Mouse (Mus musculus) layer of hippocampus, adult 2 months (tissue): Measurements from ENCODE around the gene Zfp423. TPM values are rescaled to one million over a fixed set of nuclear protein-coding genes. Genes with fewer than 3 reads are reported as not detected.

Experiments used
- DNase-seq, 2 experiments: peaks; one replicate each; pipeline ENCODE4 v3.0.0; 2022; ENCODE audit warnings: low spot score in 2 of 2
- H3K27ac ChIP-seq: fragments of 200-600 bp; 2 replicates; pipeline ENCODE4 v1.8.1; 2022
- H3K4me3 ChIP-seq: fragments of 200-600 bp; 2 replicates; pipeline ENCODE4 v1.8.1; 2022; ENCODE audit warnings: mild to moderate bottlenecking
- CTCF ChIP-seq: fragments of 200-600 bp; conservative IDR thresholded peaks from 2 replicates; pipeline ENCODE4 v1.8.1; 2022; ENCODE audit warnings: antibody characterized with exemption, mild to moderate bottlenecking, moderate library complexity
- total RNA-seq, 2 experiments: library from RNA; stranded (reverse); gene quantifications; 2 replicates each; pipeline ENCODE4 v1.2.3; 2021

Gene Zfp423
- total RNA-seq, 2 experiments from 2014 or later, result 24.0 to 26.6 TPM

- no peak overlapping the region for H3K27ac ChIP-seq
Observed at GRCm38 (mm10) chr8:87716726-87717248, 242.6 kb downstream of the Zfp423 start.

GRCm38 (mm10) chr8:87715731-87716682 lies 243.4 kb downstream of the Zfp423 start:
- peak; percentile 99 for TF ChIP-seq CTCF
- Histone ChIP-seq H3K27ac (no peak overlapping the region), H3K4me3 (no peak overlapping the region)
- DNase-seq, result peak; percentile 62 to 84

More at GRCm38 (mm10) chr8:87716726-87717248, 242.6 kb downstream of the Zfp423 start:
- no peak for DNase-seq
- no peak for TF ChIP-seq CTCF
- H3K4me3 ChIP-seq, result no peak overlapping the region

- no peak for TF ChIP-seq CTCF
- no peak for DNase-seq
Observed at GRCm38 (mm10) chr8:87713946-87714345, 245.4 kb downstream of the Zfp423 start.

GRCm38 (mm10) chr8:87711955-87712354 lies 247.4 kb downstream of the Zfp423 start:
- TF ChIP-seq CTCF, result no peak
- DNase-seq, result no peak
- H3K27ac ChIP-seq, result no peak overlapping the region
- no peak overlapping the region for H3K4me3 ChIP-seq

More at GRCm38 (mm10) chr8:87713946-87714345, 245.4 kb downstream of the Zfp423 start:
- Histone ChIP-seq H3K4me3 (no peak overlapping the region), H3K27ac (no peak overlapping the region)

GRCm38 (mm10) chr8:87708127-87708637 lies 251.2 kb downstream of the Zfp423 start:
- no peak overlapping the region for H3K4me3 ChIP-seq
- TF ChIP-seq CTCF, result no peak
- no peak overlapping the region for H3K27ac ChIP-seq
- DNase-seq, result no peak

- H3K4me3 ChIP-seq, result no peak overlapping the region
- DNase-seq, result no peak
Observed at GRCm38 (mm10) chr8:87707176-87707575, 252.2 kb downstream of the Zfp423 start.

GRCm38 (mm10) chr8:87704756-87705155 lies 254.6 kb downstream of the Zfp423 start:
- TF ChIP-seq CTCF, result no peak
- no peak for DNase-seq
- no peak overlapping the region for H3K4me3 ChIP-seq
- H3K27ac ChIP-seq, result no peak overlapping the region

More at GRCm38 (mm10) chr8:87707176-87707575, 252.2 kb downstream of the Zfp423 start:
- H3K27ac ChIP-seq, result no peak overlapping the region
- no peak for TF ChIP-seq CTCF

GRCm38 (mm10) chr8:87702790-87703311 lies 256.5 kb downstream of the Zfp423 start:
- H3K4me3 ChIP-seq, result no peak overlapping the region; the same call in 1 of the 2 replicates
- H3K27ac ChIP-seq, result peak overlapping the region; percentile 36; the same call in 1 of the 2 replicates
- TF ChIP-seq CTCF, result no peak
- peak in 1 of 2 experiments; percentile 33 for DNase-seq

- no peak overlapping the region for H3K27ac ChIP-seq
- no peak for TF ChIP-seq CTCF
- H3K4me3 ChIP-seq, result no peak overlapping the region; the same call in 1 of the 2 replicates
- DNase-seq, result peak; percentile 19 to 39
Observed at GRCm38 (mm10) chr8:87702051-87702521, 257.3 kb downstream of the Zfp423 start.

- H3K27ac ChIP-seq, result no peak overlapping the region
- H3K4me3 ChIP-seq, result no peak overlapping the region
- DNase-seq, result no peak
- TF ChIP-seq CTCF, result no peak
Observed at GRCm38 (mm10) chr8:87701583-87701982, 257.8 kb downstream of the Zfp423 start.

- Histone ChIP-seq H3K27ac (no peak overlapping the region), H3K4me3 (no peak overlapping the region)
- DNase-seq, result no peak
- TF ChIP-seq CTCF, result no peak; the same call in 1 of the 2 replicates
Observed at GRCm38 (mm10) chr8:87700321-87700720, 259.1 kb downstream of the Zfp423 start.

GRCm38 (mm10) chr8:87697127-87697526 lies 262.3 kb downstream of the Zfp423 start:
- no peak for DNase-seq
- no peak for TF ChIP-seq CTCF
- Histone ChIP-seq H3K4me3 (no peak overlapping the region), H3K27ac (no peak overlapping the region)

GRCm38 (mm10) chr8:87693741-87694140 lies 265.7 kb downstream of the Zfp423 start:
- DNase-seq, result no peak
- no peak for TF ChIP-seq CTCF
- no peak overlapping the region for H3K4me3 ChIP-seq
- no peak overlapping the region for H3K27ac ChIP-seq
